Mouse (Mus musculus) E14TG2a.4 (cell line): ENCODE measurements at regions not wholly inside any gene's neighbourhood (a gene's known extent, or its start where the extent isn't known, plus 50 kb on each side); places are given as distances from the start of the nearest gene placed in this dataset.

Experiments
- CTCF ChIP-seq: conservative IDR thresholded peaks from 2 replicates; pipeline ENCODE4 v1.5.1; 2014; ENCODE audit warnings: low read length
- NANOG ChIP-seq: IDR thresholded peaks from 2 replicates; pipeline ENCODE4 v1.6.1; 2014; ENCODE audit warnings: borderline replicate concordance, low read length, mixed read lengths

DNA sequence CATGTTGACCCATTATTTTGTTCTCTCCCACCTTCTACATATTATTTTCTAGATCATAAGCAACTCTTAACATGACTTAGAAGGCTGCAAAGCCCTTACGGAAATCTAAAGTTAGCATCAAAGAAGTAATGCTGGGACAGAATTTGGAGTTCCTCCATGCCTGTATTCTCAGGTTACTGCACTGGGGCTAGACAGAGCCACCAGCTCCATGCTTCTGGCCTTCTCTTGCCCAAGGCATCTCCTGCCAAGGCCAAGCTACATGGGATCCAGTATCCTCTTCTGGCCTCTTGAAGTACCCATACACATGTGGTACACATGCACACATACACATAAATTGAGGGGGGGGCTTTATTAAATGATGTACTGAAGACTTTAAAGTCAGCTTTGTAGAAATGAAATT is 63.6 kb upstream of the Zfand6 start:
- TF ChIP-seq CTCF (no peak), NANOG (no peak)
